Mouse (Mus musculus) E14TG2a.4 (cell line): ENCODE measurements around the gene Praf2.
A peak's percentile ranks its signal among the peaks of the same experiment; 100 is the strongest.
"Not testable (repeated sequence)": the region's sequence is repeated elsewhere in the genome, so short reads cannot be mapped to it uniquely, and the experiment has no call there.

Source experiments
- H3K27me3 ChIP-seq: 2 replicates; pipeline ENCODE4 v1.6.1; 2014; ENCODE audit warnings: low read length, control low read depth; ENCODE audit not compliant: insufficient read depth
- H3K36me3 ChIP-seq: 2 replicates; pipeline ENCODE4 v1.6.1; 2014; ENCODE audit warnings: low read length, control low read depth; ENCODE audit not compliant: insufficient read depth
- H3K4me1 ChIP-seq: replicated peaks from 2 replicates; pipeline ENCODE4 v1.6.1; 2014; ENCODE audit warnings: low read depth, low read length, control low read depth
- H3K4me3 ChIP-seq: replicated peaks from 2 replicates; pipeline ENCODE4 v1.5.1; 2014; ENCODE audit warnings: mild to moderate bottlenecking, low read length
- H3K9me3 ChIP-seq: 2 replicates; pipeline ENCODE4 v1.6.1; 2014; ENCODE audit warnings: low read length, control low read depth
- CTCF ChIP-seq: conservative IDR thresholded peaks from 2 replicates; pipeline ENCODE4 v1.5.1; 2014; ENCODE audit warnings: low read length
- NANOG ChIP-seq: IDR thresholded peaks from 2 replicates; pipeline ENCODE4 v1.6.1; 2014; ENCODE audit warnings: borderline replicate concordance, low read length, mixed read lengths
- POU5F1 ChIP-seq: IDR thresholded peaks from 2 replicates; pipeline ENCODE4 v1.6.1; 2014; ENCODE audit warnings: low read length, borderline replicate concordance

Gene Praf2

GRCm38 (mm10) chrX:7696520-7696919 is 31.7 kb upstream of the Praf2 start:
- TF ChIP-seq POU5F1 (no peak), NANOG (no peak), CTCF (no peak)
- Histone ChIP-seq H3K9me3 (no peaks in the 10 kb centered on the region), H3K36me3 (peaks cover 32% of the 10 kb centered on the region), H3K27me3 (no peaks in the 10 kb centered on the region), H3K4me1 (peaks cover 13% of the 10 kb centered on the region), H3K4me3 (no peak overlapping the region)

GRCm38 (mm10) chrX:7696954-7697381 is 31.3 kb upstream of the Praf2 start, which contains the start of gene Gpkow:
Gpkow (plus strand) TSS chrX:7697131.
- no peaks in the 10 kb centered on the region for H3K27me3 ChIP-seq
- no peaks in the 10 kb centered on the region for H3K9me3 ChIP-seq
- H3K4me1 ChIP-seq = peaks cover 13% of the 10 kb centered on the region
- peaks cover 36% of the 10 kb centered on the region for H3K36me3 ChIP-seq
- H3K4me3 ChIP-seq = peak within 1 kb of the TSS; percentile 85
- TF ChIP-seq CTCF = no peak
- TF ChIP-seq NANOG = no peak
- no peak for TF ChIP-seq POU5F1

GRCm38 (mm10) chrX:7713764-7714134 is 14.5 kb upstream of the Praf2 start:
- H3K27me3 ChIP-seq, H3K9me3 ChIP-seq, H3K4me1 ChIP-seq: not testable (repeated sequence)
- Histone ChIP-seq H3K4me3 (peak overlapping the region; percentile 76), H3K36me3 (peaks cover 11% of the 10 kb centered on the region; the same call in 1 of the 2 replicates)

- H3K36me3 ChIP-seq, H3K4me1 ChIP-seq, H3K27me3 ChIP-seq, H3K9me3 ChIP-seq: not testable (repeated sequence)
- H3K4me3 ChIP-seq = peak within 1 kb of the TSS; percentile 77
Observed at GRCm38 (mm10) chrX:7714135-7714899, 13.9 kb upstream of the Praf2 start, which contains the start of gene Wdr45. Wdr45 (plus strand) TSS chrX:7714333.

GRCm38 (mm10) chrX:7716058-7716457 is 12.2 kb upstream of the Praf2 start:
- not testable (repeated sequence) for H3K36me3 ChIP-seq, H3K27me3 ChIP-seq, H3K4me1 ChIP-seq, H3K4me3 ChIP-seq, H3K9me3 ChIP-seq

- H3K27me3 ChIP-seq = no peaks in the 10 kb centered on the region
- H3K4me1 ChIP-seq = peaks cover 36% of the 10 kb centered on the region
- no peaks in the 10 kb centered on the region for H3K9me3 ChIP-seq
- TF ChIP-seq POU5F1 = no peak
- no peak for TF ChIP-seq CTCF
- TF ChIP-seq NANOG = no peak
- peak within 1 kb of the TSS; percentile 84 for H3K4me3 ChIP-seq
- H3K36me3 ChIP-seq = peaks cover 32% of the 10 kb centered on the region
Observed at GRCm38 (mm10) chrX:7721514-7722281, 6.5 kb upstream of the Praf2 start, which contains the start of gene Gm45208. Gm45208 (plus strand) TSS chrX:7722245.

- H3K36me3 ChIP-seq = peaks cover 37% of the 10 kb centered on the region
- peak overlapping the region; percentile 84 for H3K4me3 ChIP-seq
- H3K9me3 ChIP-seq = no peaks in the 10 kb centered on the region
- H3K4me1 ChIP-seq = peaks cover 41% of the 10 kb centered on the region
- TF ChIP-seq NANOG (no peak), POU5F1 (no peak), CTCF (no peak)
- no peaks in the 10 kb centered on the region for H3K27me3 ChIP-seq
Observed at GRCm38 (mm10) chrX:7722282-7722611, 6.0 kb upstream of the Praf2 start.

GRCm38 (mm10) chrX:7722691-7723090 is 5.5 kb upstream of the Praf2 start:
- Histone ChIP-seq H3K9me3 (no peaks in the 10 kb centered on the region), H3K4me1 (peaks cover 46% of the 10 kb centered on the region), H3K27me3 (no peaks in the 10 kb centered on the region), H3K4me3 (peak overlapping the region; percentile 84), H3K36me3 (peaks cover 42% of the 10 kb centered on the region)
- TF ChIP-seq NANOG (no peak), CTCF (no peak), POU5F1 (no peak)

- H3K36me3 ChIP-seq = peaks cover 43% of the 10 kb centered on the region
- H3K27me3 ChIP-seq = no peaks in the 10 kb centered on the region
- TF ChIP-seq POU5F1 (no peak), NANOG (no peak), CTCF (no peak)
- H3K4me1 ChIP-seq = peaks cover 51% of the 10 kb centered on the region
- H3K4me3 ChIP-seq = peak overlapping the region; percentile 84
- H3K9me3 ChIP-seq = no peaks in the 10 kb centered on the region
Observed at GRCm38 (mm10) chrX:7724135-7724534, 4.1 kb upstream of the Praf2 start.
